Mouse (Mus musculus) effector memory CD4-positive, alpha-beta T cell, adult 5 months (primary cell): Measurements from ENCODE around the gene Rwdd2b. TPM values are rescaled to one million over a fixed set of nuclear protein-coding genes. Genes with fewer than 3 reads are reported as not detected.

Experiments
- polyA plus RNA-seq: library from polyadenylated mRNA; unstranded; fragments of 100-300 nt; shearing (Covaris generic); gene quantifications from one replicate; pipeline ENCODE4 v1.2.1, GENCODE M21; 2017

The Rwdd2b gene
- 7.1 TPM for polyA plus RNA-seq

DNA sequence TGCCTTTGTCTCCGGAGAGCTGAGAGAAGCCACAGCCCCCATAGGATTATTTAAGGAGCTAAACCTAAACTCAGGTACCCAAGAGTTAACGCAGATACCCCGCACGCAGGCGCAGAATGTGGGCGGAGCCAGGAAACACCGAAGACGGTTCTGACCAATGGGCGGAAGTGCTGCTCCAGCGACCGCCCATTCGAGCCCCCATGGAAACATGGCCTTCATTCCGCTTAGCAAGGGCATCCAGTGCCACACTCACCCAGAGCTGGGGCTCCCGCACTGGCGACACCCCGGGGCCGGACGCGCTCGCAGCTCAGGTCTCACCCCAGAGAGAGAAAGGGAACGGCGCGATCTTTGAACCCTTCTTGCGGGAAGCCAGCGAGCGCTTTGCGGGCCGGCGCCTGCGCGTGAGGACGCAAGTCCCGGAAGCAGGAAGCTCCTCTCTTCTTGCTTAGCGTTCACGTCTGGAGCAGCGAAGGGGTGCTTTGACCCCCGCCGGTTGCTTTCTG, at the start of gene Rwdd2b:
Rwdd2b (minus strand) TSS at position 390 of the 503 bp plus-strand sequence.

GRCm38 (mm10) chr16:87454419-87455179, 14.2 kb upstream of the Rwdd2b start, which contains the start of gene Usp16:
Gene Usp16 (plus strand): TSS chr16:87454703.

GRCm38 (mm10) chr16:87432033-87432814, 8.1 kb downstream of the Rwdd2b start, which contains the start of gene Ltn1:
Gene Ltn1 (minus strand): TSS chr16:87432612.

Other genes with a start within 250 kb of the Rwdd2b start
- 13.9 TPM for gene N6amt1, start 86.4 kb downstream of the Rwdd2b start, polyA plus RNA-seq
- gene Ltn1, start 8.0 kb downstream of the Rwdd2b start, polyA plus RNA-seq, result 43.2 TPM
- gene Usp16, start 14.1 kb upstream of the Rwdd2b start, polyA plus RNA-seq, result 109 TPM
- gene Cct8, start 55.3 kb upstream of the Rwdd2b start, polyA plus RNA-seq, result 251 TPM
- not detected for gene Map3k7cl, start 112.8 kb upstream of the Rwdd2b start, polyA plus RNA-seq